Mouse (Mus musculus): ENCODE measurements around the gene Spink4.

The Spink4 gene

GRCm38 (mm10) chr4:40919785-40920184 is at the start of gene Spink4:
Gene Spink4, plus strand, starts transcription at chr4:40920052.
- DNase-seq = peak; percentile 25 to 56

GRCm38 (mm10) chr4:40870206-40870605 is 49.6 kb upstream of the Spink4 start:
- no peak for DNase-seq

- no peak for DNase-seq
These were observed 47.7 kb upstream of the Spink4 start for GRCm38 (mm10) chr4:40872129-40872528.

GRCm38 (mm10) chr4:40873320-40873719 is 46.5 kb upstream of the Spink4 start:
- DNase-seq = no peak

GRCm38 (mm10) chr4:40874151-40874600 is 45.7 kb upstream of the Spink4 start:
- DNase-seq = peak; percentile 42 to 65

DNA sequence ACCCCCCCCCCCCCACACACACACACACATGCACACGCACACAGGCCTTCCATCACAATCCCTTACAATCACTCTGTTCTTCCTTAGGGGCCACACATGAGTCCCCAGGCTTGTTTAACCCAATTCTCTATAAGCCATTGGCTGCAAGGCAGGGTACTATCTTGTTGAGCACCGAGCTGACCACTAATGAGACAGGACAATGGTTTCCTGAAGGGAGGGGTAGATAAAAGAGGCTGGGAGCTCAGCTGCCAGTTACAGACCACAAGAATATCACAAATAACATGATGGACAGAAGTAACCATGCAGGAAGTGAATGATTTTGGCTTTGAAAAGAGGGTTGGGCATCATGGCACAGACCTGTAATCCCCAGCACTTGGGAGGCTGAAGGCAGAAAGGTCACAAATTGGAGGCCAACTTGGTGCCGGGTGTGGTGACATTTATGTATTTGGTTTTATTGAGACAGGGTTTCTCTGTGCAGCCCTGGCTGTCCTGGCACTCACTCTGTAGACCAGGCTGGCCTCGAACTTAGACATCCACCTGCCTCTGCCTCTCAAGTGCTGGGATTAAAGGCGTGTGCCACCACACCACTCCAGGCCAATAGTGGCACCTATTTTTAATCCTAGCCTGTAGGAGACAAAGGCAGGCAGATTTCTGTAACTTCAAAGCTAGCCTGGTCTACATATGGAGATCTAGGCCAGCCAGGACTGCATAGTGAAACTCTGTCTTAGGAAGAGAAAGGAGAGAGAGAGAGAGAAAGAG is 44.9 kb upstream of the Spink4 start:
- no peak for DNase-seq

DNA sequence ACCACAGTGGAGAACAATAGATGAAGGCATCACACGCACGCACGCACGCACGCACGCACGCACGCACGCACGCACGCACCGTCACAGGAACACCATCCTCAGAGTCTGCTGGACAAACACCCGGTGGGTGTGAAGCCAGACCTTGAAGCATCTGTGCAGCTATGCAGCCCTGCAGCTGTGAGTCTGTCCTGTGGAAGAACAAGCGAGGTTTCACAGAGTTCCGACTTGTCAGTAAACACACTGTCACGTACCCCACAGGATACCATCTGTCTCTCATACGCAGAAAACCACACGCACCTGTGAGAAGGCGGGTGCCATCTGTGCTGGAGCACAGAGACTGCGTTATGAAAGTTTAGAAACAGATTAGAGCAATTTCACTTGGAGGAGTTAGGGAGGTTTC is 44.0 kb upstream of the Spink4 start:
- DNase-seq = no peak

DNA sequence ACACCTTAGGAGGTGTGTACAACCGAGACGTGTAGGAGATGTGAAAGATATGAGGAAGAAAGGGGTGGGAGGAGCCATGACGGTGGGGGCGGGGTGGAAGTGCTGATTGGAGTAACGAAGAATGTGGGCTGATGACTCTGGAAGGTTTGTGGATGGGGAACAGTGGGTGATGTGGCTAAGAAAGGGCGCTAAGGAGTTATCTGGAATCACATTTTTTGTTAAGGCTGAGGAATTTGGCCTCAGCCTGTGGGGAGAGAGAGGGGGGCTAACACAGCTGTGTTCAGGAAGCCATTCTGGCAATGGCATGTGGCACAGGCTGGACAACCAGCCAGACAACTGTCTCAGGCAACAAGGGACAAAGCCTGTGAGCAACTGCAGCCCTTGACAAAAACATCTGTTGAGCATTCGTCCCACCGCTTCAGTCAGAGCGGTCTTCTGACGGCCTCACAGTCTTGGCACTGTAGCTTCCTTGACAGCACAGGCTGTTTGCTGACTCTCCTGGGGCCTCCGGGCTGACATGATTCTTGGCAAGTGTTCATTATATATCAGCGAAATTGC is 43.0 kb upstream of the Spink4 start:
- DNase-seq = peak; percentile 54 to 55

DNA sequence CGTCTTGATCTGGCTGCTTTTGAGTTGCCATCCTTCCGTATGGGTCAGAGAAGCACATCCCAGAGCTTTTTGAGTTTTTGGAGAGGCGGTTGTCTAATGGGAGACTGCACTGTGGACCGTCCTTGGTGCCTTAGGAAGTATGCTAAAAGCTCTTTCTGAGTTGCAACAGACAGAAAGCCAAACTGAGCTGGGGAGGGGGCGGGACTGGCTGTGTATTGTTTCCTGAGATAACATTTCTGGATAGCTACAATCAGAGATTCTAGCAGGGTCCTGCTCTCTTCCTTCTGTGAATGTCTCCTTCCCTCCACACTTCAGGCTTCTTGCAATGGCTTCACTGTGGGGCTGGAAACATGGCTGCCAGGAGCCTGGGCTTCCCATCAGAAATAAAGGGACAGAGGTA is 42.3 kb upstream of the Spink4 start:
- no peak for DNase-seq

- no peak for DNase-seq
These were observed 36.7 kb upstream of the Spink4 start for GRCm38 (mm10) chr4:40883200-40883599.

DNA sequence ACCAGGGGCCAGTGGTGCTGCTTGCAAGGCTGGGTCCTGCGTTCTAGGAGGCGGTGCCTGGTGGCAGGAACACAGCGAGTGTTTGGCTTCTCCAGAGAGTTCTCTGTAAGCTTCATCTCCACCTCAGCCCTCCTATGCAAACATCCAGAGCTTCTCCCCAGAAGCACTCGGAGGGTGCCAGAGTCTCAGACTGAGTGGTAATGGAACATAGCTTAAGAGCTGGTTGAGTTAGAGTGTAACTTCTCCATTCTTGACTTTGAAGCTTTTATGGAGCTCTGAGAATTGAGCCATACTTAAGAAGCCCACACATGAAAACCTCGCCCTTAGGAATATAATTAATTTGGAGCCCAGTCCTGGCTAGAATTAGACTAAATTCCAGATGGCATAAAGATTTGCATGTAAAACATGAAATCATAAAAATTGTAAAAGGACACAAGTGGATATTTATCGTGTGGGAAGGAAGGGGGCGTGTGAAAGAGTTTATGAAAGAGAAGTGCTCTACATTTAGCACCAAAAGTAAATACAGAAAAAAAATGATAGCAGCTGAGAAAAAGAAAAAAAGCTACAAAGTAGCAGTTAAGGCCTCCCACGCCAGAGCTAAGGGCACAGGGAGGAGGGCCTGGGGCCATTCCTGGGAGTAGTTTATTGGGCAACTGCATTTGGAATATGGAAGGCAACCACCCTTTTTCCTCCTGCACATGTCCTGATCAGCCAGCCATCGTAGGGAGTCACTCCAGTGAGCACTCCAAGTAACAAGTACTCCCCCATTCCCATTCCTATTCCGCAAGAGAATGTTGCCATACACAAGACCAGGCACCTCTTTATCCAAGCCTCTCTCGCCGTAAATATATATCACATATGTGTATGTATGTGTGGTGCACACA is 35.3 kb upstream of the Spink4 start:
- DNase-seq = no peak

- no peak for DNase-seq
These were observed 34.7 kb upstream of the Spink4 start for GRCm38 (mm10) chr4:40885166-40885525.

- DNase-seq = no peak
These were observed 34.0 kb upstream of the Spink4 start for GRCm38 (mm10) chr4:40885883-40886282.

DNA sequence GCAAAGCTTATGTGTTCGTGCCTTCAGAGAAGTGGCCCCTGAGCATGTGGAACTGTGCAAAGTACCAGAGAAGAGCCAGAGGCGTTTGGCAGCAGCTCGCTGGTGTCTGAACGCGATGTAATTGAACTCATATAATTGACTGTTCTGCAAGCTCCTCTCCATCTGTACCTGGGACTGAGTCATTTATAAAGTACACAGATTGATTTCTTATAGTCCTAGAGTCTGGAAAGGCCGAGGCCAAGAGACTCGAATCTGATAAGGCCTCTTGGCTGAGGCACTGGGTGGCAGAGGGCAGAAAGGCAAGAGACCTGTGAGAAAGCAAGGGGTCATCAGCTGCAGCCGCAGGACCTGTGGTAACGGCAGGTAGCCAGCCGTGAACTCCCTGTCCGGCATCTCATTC is 31.0 kb upstream of the Spink4 start:
- DNase-seq = peak in 1 of 2 experiments; percentile 16

- peak in 1 of 2 experiments; percentile 4 for DNase-seq
These were observed 30.6 kb upstream of the Spink4 start for GRCm38 (mm10) chr4:40889252-40889651.

GRCm38 (mm10) chr4:40889983-40890382 is 29.9 kb upstream of the Spink4 start:
- peak in 1 of 2 experiments; percentile 15 for DNase-seq

GRCm38 (mm10) chr4:40891206-40891605 is 28.6 kb upstream of the Spink4 start:
- peak in 1 of 2 experiments; percentile 9 for DNase-seq

DNA sequence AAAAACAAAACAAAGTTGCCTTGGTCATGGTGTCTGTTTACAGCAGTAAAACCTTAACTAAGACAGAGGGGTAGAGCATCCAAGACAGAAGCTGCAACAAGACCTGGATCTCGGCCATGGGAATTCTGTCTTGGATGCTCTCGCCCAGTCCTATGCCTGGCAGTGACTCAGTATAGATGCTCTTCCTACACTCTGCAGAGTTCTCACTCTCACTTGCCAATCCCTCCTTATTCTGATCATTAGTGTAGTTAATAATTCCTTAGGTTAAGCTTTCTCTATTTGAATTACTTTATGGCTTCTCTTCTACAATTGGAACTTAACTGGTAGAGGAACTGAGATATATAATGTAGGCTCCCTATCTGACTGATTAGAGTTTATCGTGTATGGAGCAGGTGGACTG is 24.7 kb upstream of the Spink4 start:
- no peak for DNase-seq

GRCm38 (mm10) chr4:40895646-40896045 is 24.2 kb upstream of the Spink4 start:
- peak in 1 of 2 experiments; percentile 13 for DNase-seq

- peak in 1 of 2 experiments; percentile 11 for DNase-seq
These were observed 21.3 kb upstream of the Spink4 start for GRCm38 (mm10) chr4:40898476-40899044.

DNA sequence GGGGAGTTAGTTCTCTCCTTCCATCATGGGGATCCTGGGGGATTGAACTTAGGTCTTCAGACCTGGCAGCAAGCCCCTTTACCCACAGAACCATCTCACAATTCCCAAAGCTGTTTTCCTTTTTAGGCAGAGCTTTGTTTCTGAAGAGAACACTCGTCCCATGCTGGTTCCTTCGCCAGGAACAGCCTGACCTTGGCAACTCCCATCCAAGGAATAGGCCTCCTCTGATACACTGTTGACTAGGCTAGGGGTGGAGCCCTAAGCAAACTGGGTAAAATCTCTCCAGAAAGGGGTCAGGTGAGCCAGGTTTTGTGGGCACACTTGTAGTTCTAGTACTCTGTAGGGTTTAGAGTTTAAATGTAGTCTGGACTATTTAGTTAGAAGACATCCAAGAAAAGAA is 20.6 kb upstream of the Spink4 start:
- peak in 1 of 2 experiments; percentile 5 for DNase-seq

DNA sequence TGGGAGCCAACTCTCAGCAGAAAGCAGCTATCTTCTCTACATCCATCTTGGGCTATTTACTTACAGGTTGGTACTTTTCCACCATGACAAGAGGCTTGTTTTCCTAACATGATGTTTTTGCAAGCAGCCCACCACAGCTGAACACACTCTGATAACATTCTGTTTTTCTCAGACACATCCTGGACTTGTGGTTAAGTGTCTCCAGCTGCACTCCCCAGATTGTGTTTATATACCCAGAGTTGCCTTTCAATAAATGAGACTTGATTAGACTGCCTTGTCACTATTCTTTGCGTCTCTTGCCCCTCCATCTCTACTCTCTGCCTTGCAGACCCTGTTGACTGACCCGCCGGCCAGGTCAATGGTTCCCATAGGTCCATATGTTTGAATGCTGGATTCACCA is 19.8 kb upstream of the Spink4 start:
- peak in 1 of 2 experiments; percentile 7 for DNase-seq

- peak in 1 of 2 experiments; percentile 6 for DNase-seq
These were observed 19.2 kb upstream of the Spink4 start for GRCm38 (mm10) chr4:40900612-40901011.
